Mouse (Mus musculus): ENCODE results near the gene P4hb. TPM values are rescaled to one million over a fixed set of nuclear protein-coding genes. Genes with fewer than 3 reads are reported as not detected.

Gene P4hb
- polyA plus RNA-seq, 1 experiment from 2014 or later: 800 TPM

Other genes with a start within 250 kb of the P4hb start
- 2,797 and 3,021 TPM in 2 replicates for gene Actg1, start 224.7 kb downstream of the P4hb start, polyA plus RNA-seq (2014; fragmentation: Nextera tagmentation; extraction: Ambion mirVana)
- gene Fscn2, start 211.7 kb downstream of the P4hb start, polyA plus RNA-seq (2014; fragmentation: Nextera tagmentation; extraction: Ambion mirVana): 0.12 and 0.65 TPM in 2 replicates
- 32.6 and 37.0 TPM in 2 replicates for gene Faap100, start 194.5 kb downstream of the P4hb start, polyA plus RNA-seq (2014; fragmentation: Nextera tagmentation; extraction: Ambion mirVana)
- gene Nploc4, start 135.5 kb downstream of the P4hb start, polyA plus RNA-seq (2014; fragmentation: Nextera tagmentation; extraction: Ambion mirVana): 34.5 and 37.4 TPM in 2 replicates
- gene Tspan10, start 130.6 kb downstream of the P4hb start, polyA plus RNA-seq (2014; fragmentation: Nextera tagmentation; extraction: Ambion mirVana): not detected in 2 replicates
- gene Pde6g, start 119.8 kb downstream of the P4hb start, polyA plus RNA-seq (2014; fragmentation: Nextera tagmentation; extraction: Ambion mirVana): not detected in 2 replicates
- 16.5 and 17.5 TPM in 2 replicates for gene Oxld1, start 115.2 kb downstream of the P4hb start, polyA plus RNA-seq (2014; fragmentation: Nextera tagmentation; extraction: Ambion mirVana)
- gene Ccdc137, start 115.1 kb downstream of the P4hb start, polyA plus RNA-seq (2014; fragmentation: Nextera tagmentation; extraction: Ambion mirVana): 30.5 and 31.2 TPM in 2 replicates
- gene Arl16, start 105.6 kb downstream of the P4hb start, polyA plus RNA-seq (2014; fragmentation: Nextera tagmentation; extraction: Ambion mirVana): 46.0 and 46.8 TPM in 2 replicates
- gene Mrpl12, start 88.6 kb downstream of the P4hb start, polyA plus RNA-seq (2014; fragmentation: Nextera tagmentation; extraction: Ambion mirVana): 218 and 226 TPM in 2 replicates
- 74.6 and 83.1 TPM in 2 replicates for gene Slc25a10, start 81.4 kb downstream of the P4hb start, polyA plus RNA-seq (2014; fragmentation: Nextera tagmentation; extraction: Ambion mirVana)
- gene Gcgr, start 42.6 kb downstream of the P4hb start, polyA plus RNA-seq (2014; fragmentation: Nextera tagmentation; extraction: Ambion mirVana): 0.42 and 0.50 TPM in 2 replicates
- gene Mcrip1, start 23.5 kb downstream of the P4hb start, polyA plus RNA-seq (2014; fragmentation: Nextera tagmentation; extraction: Ambion mirVana): 191 and 209 TPM in 2 replicates
- gene Ppp1r27, start 22.1 kb downstream of the P4hb start, polyA plus RNA-seq (2014; fragmentation: Nextera tagmentation; extraction: Ambion mirVana): 0.24 TPM in 1 of 2 replicates, not detected in the other
- gene Arhgdia, start 8.4 kb upstream of the P4hb start, polyA plus RNA-seq (2014; fragmentation: Nextera tagmentation; extraction: Ambion mirVana): 627 and 633 TPM in 2 replicates
- 387 and 448 TPM in 2 replicates for gene Alyref, start 25.1 kb upstream of the P4hb start, polyA plus RNA-seq (2014; fragmentation: Nextera tagmentation; extraction: Ambion mirVana)
- gene Anapc11, start 25.2 kb upstream of the P4hb start, polyA plus RNA-seq (2014; fragmentation: Nextera tagmentation; extraction: Ambion mirVana): 244 TPM in 2 replicates
- 3.5 and 4.4 TPM in 2 replicates for gene Npb, start 35.2 kb upstream of the P4hb start, polyA plus RNA-seq (2014; fragmentation: Nextera tagmentation; extraction: Ambion mirVana)
- gene Pcyt2, start 44.7 kb upstream of the P4hb start, polyA plus RNA-seq (2014; fragmentation: Nextera tagmentation; extraction: Ambion mirVana): 157 and 179 TPM in 2 replicates
- gene Sirt7, start 52.0 kb upstream of the P4hb start, polyA plus RNA-seq (2014; fragmentation: Nextera tagmentation; extraction: Ambion mirVana): 31.8 and 35.6 TPM in 2 replicates
- 20.1 and 25.0 TPM in 2 replicates for gene Mafg, start 60.3 kb upstream of the P4hb start, polyA plus RNA-seq (2014; fragmentation: Nextera tagmentation; extraction: Ambion mirVana)
- gene Pycr1, start 70.5 kb upstream of the P4hb start, polyA plus RNA-seq (2014; fragmentation: Nextera tagmentation; extraction: Ambion mirVana): 22.4 and 23.2 TPM in 2 replicates
- gene Myadml2, start 74.9 kb upstream of the P4hb start, polyA plus RNA-seq (2014; fragmentation: Nextera tagmentation; extraction: Ambion mirVana): 0.32 TPM in 1 of 2 replicates, not detected in the other
- 1.1 and 1.3 TPM in 2 replicates for gene Notum, start 87.9 kb upstream of the P4hb start, polyA plus RNA-seq (2014; fragmentation: Nextera tagmentation; extraction: Ambion mirVana)
- gene Aspscr1, start 99.7 kb upstream of the P4hb start, polyA plus RNA-seq (2014; fragmentation: Nextera tagmentation; extraction: Ambion mirVana): 93.2 and 104 TPM in 2 replicates
- gene Cenpx, start 140.5 kb upstream of the P4hb start, polyA plus RNA-seq (2014; fragmentation: Nextera tagmentation; extraction: Ambion mirVana): 178 TPM in 2 replicates
- gene Lrrc45, start 140.7 kb upstream of the P4hb start, polyA plus RNA-seq (2014; fragmentation: Nextera tagmentation; extraction: Ambion mirVana): 42.8 and 44.9 TPM in 2 replicates
- 9.4 and 10.2 TPM in 2 replicates for gene Rac3, start 148.2 kb upstream of the P4hb start, polyA plus RNA-seq (2014; fragmentation: Nextera tagmentation; extraction: Ambion mirVana)
- gene Dcxr, start 154.0 kb upstream of the P4hb start, polyA plus RNA-seq (2014; fragmentation: Nextera tagmentation; extraction: Ambion mirVana): 25.3 and 25.8 TPM in 2 replicates
- 0.70 TPM in 1 of 2 replicates, not detected in the other for gene Cbr2, start 158.9 kb upstream of the P4hb start, polyA plus RNA-seq (2014; fragmentation: Nextera tagmentation; extraction: Ambion mirVana)
- 7.8 and 9.4 TPM in 2 replicates for gene Hmga1b, start 189.5 kb upstream of the P4hb start, polyA plus RNA-seq (2014; fragmentation: Nextera tagmentation; extraction: Ambion mirVana)
- gene Rfng, start 211.0 kb upstream of the P4hb start, polyA plus RNA-seq (2014; fragmentation: Nextera tagmentation; extraction: Ambion mirVana): 23.8 and 28.3 TPM in 2 replicates
- 221 and 245 TPM in 2 replicates for gene Gps1, start 211.0 kb upstream of the P4hb start, polyA plus RNA-seq (2014; fragmentation: Nextera tagmentation; extraction: Ambion mirVana)
- gene Dus1l, start 223.2 kb upstream of the P4hb start, polyA plus RNA-seq (2014; fragmentation: Nextera tagmentation; extraction: Ambion mirVana): 83.0 and 89.8 TPM in 2 replicates

Measured in intestine, embryonic 14.5 days (tissue).